Mouse (Mus musculus) lung, postnatal 0 days (tissue): ENCODE data around the gene Mettl21e. TPM values are rescaled to one million over a fixed set of nuclear protein-coding genes. Genes with fewer than 3 reads are reported as not detected.
A peak's percentile ranks its signal among the peaks of the same experiment; 100 is the strongest.

Experiments
- ATAC-seq: fragments of 200-750 bp; cut with Nextera tagmentation; 2 replicates; pipeline ENCODE4 v1.8.0; 2017; ENCODE audit warnings: moderate library complexity
- DNase-seq: peaks from one replicate; pipeline ENCODE4 v3.0.0-alpha.2; 2016; ENCODE audit warnings: low spot score
- H3K27ac ChIP-seq: fragments of 300-500 bp; sonication (generic); 2 replicates; pipeline ENCODE4 v1.5.1; 2014; ENCODE audit warnings: antibody characterized with exemption, mild to moderate bottlenecking, low read length, mixed read lengths
- H3K27me3 ChIP-seq: fragments of 300-500 bp; sonication (generic); replicated peaks from 2 replicates; pipeline ENCODE4 v1.6.1; 2014; ENCODE audit warnings: low read length, mixed read lengths; ENCODE audit not compliant: insufficient read depth
- H3K36me3 ChIP-seq: fragments of 300-500 bp; sonication (generic); 2 replicates; pipeline ENCODE4 v1.6.1; 2014; ENCODE audit warnings: low read length, mixed read lengths; ENCODE audit not compliant: insufficient read depth
- H3K4me1 ChIP-seq: fragments of 300-500 bp; sonication (generic); 2 replicates; pipeline ENCODE4 v1.6.1; 2014; ENCODE audit warnings: antibody characterized with exemption, low read depth, low read length, mixed read lengths; ENCODE audit not compliant: insufficient read depth
- H3K4me2 ChIP-seq: fragments of 300-500 bp; sonication (generic); replicated peaks from 2 replicates; pipeline ENCODE4 v1.6.1; 2014; ENCODE audit warnings: low read depth, mild to moderate bottlenecking, low read length, moderate library complexity, mixed read lengths
- H3K4me3 ChIP-seq: fragments of 300-500 bp; sonication (generic); 2 replicates; pipeline ENCODE4 v1.5.1; 2014; ENCODE audit warnings: low read depth, low read length
- H3K9ac ChIP-seq: fragments of 300-500 bp; sonication (generic); replicated peaks from 2 replicates; pipeline ENCODE4 v1.6.1; 2014; ENCODE audit warnings: low read depth, mild to moderate bottlenecking
- H3K9me3 ChIP-seq: fragments of 300-500 bp; sonication (generic); 2 replicates; pipeline ENCODE4 v1.6.1; 2016; ENCODE audit warnings: low read length, mixed read lengths
- CTCF ChIP-seq: IDR thresholded peaks from 2 replicates; pipeline ENCODE4 v1.5.1; 2016; ENCODE audit warnings: antibody characterized with exemption, mild to moderate bottlenecking
- EP300 ChIP-seq: IDR thresholded peaks from 2 replicates; pipeline ENCODE4 v1.6.1; 2016; ENCODE audit warnings: antibody characterized with exemption, mild to moderate bottlenecking, control low read depth
- WGBS: fragments of 180-500 bp; shearing (Covaris S2); extraction: QIAGEN DNeasy Blood & Tissue Kit; methylation state at CpG from one replicate; pipeline ENCODE4 v1.1.7; 2014; 5-methylcytosine and 5-hydroxymethylcytosine counted together
- polyA plus RNA-seq: library from polyadenylated mRNA; unstranded; fragments of >200 nt; fragmentation: Nextera tagmentation; extraction: Ambion mirVana; gene quantifications from 2 replicates; pipeline ENCODE4 v1.2.1, GENCODE M21; 2015

The Mettl21e gene
- polyA plus RNA-seq, 1 experiment from 2014 or later, result 13.2 TPM

GRCm38 (mm10) chr1:44217118-44217517 lies 1.6 kb downstream of the Mettl21e start:
- TF ChIP-seq EP300 (no peak), CTCF (no peak)
- ATAC-seq, result no peak
- Histone ChIP-seq H3K27me3 (no peaks in the 10 kb centered on the region), H3K4me2 (no peak overlapping the region), H3K9ac (no peak overlapping the region), H3K4me1 (no peaks in the 10 kb centered on the region; the same call in 1 of the 2 replicates), H3K36me3 (no peaks in the 10 kb centered on the region), H3K9me3 (no peaks in the 10 kb centered on the region), H3K27ac (0 out of 2 replicates have a peak overlapping the region, but pooled peaks have one; percentile 49), H3K4me3 (no peak overlapping the region; the same call in 1 of the 2 replicates)
- no peak for DNase-seq
- WGBS, result 47% methylated on average over 2 of the region's 2 CpGs

- Histone ChIP-seq H3K4me1 (no peaks in the 10 kb centered on the region; the same call in 1 of the 2 replicates), H3K4me3 (no peak overlapping the region; the same call in 1 of the 2 replicates), H3K36me3 (no peaks in the 10 kb centered on the region), H3K9ac (no peak overlapping the region), H3K27me3 (no peaks in the 10 kb centered on the region), H3K9me3 (no peaks in the 10 kb centered on the region), H3K27ac (peak overlapping the region; percentile 65), H3K4me2 (no peak overlapping the region)
- ATAC-seq (peak; percentile 76), DNase-seq (peak; percentile 85)
- WGBS, result 55% methylated on average over 2 of the region's 2 CpGs
- TF ChIP-seq CTCF, result no peak
- TF ChIP-seq EP300, result peak; percentile 85
These were observed 2.2 kb downstream of the Mettl21e start for GRCm38 (mm10) chr1:44216352-44217116.

GRCm38 (mm10) chr1:44214443-44214842 lies 4.3 kb downstream of the Mettl21e start:
- WGBS, result 48% methylated on average over 2 of the region's 2 CpGs
- no peaks in the 10 kb centered on the region for H3K27me3 ChIP-seq
- no peaks in the 10 kb centered on the region; the same call in 1 of the 2 replicates for H3K4me1 ChIP-seq
- no peak overlapping the region for H3K27ac ChIP-seq
- H3K4me3 ChIP-seq, result no peak overlapping the region
- no peak for TF ChIP-seq EP300
- TF ChIP-seq CTCF, result no peak
- ATAC-seq, result no peak
- H3K4me2 ChIP-seq, result no peak overlapping the region
- DNase-seq, result no peak
- no peak overlapping the region for H3K9ac ChIP-seq
- no peaks in the 10 kb centered on the region for H3K9me3 ChIP-seq
- no peaks in the 10 kb centered on the region for H3K36me3 ChIP-seq

GRCm38 (mm10) chr1:44202876-44203275 lies 15.9 kb downstream of the Mettl21e start:
- Histone ChIP-seq H3K4me3 (no peak overlapping the region), H3K4me2 (no peak overlapping the region), H3K4me1 (no peaks in the 10 kb centered on the region), H3K36me3 (no peaks in the 10 kb centered on the region), H3K9me3 (no peaks in the 10 kb centered on the region), H3K27me3 (no peaks in the 10 kb centered on the region), H3K27ac (no peak overlapping the region), H3K9ac (no peak overlapping the region)
- DNase-seq (no peak), ATAC-seq (no peak)
- 92% methylated on average over 15 of the region's 15 CpGs for WGBS
- TF ChIP-seq CTCF (no peak), EP300 (no peak)

- ATAC-seq, result peak; percentile 74
- 12% methylated on average over 47 of the region's 47 CpGs for WGBS
These were observed 20.2 kb downstream of the Mettl21e start for GRCm38 (mm10) chr1:44198273-44199171.

GRCm38 (mm10) chr1:44186396-44186795 lies 32.4 kb downstream of the Mettl21e start:
- Histone ChIP-seq H3K4me3 (no peak overlapping the region), H3K27me3 (no peaks in the 10 kb centered on the region), H3K36me3 (no peaks in the 10 kb centered on the region), H3K4me1 (no peaks in the 10 kb centered on the region), H3K27ac (no peak overlapping the region), H3K9ac (no peak overlapping the region), H3K9me3 (no peaks in the 10 kb centered on the region), H3K4me2 (no peak overlapping the region)
- DNase-seq, result no peak
- TF ChIP-seq CTCF (no peak), EP300 (no peak)
- no peak for ATAC-seq

More at GRCm38 (mm10) chr1:44198273-44199171, 20.2 kb downstream of the Mettl21e start:
- Histone ChIP-seq H3K9me3 (no peaks in the 10 kb centered on the region), H3K36me3 (no peaks in the 10 kb centered on the region), H3K27me3 (no peaks in the 10 kb centered on the region), H3K4me1 (no peaks in the 10 kb centered on the region), H3K27ac (no peak overlapping the region), H3K4me2 (peak overlapping the region; percentile 75), H3K4me3 (peak overlapping the region; percentile 38), H3K9ac (peak overlapping the region; percentile 34; the same call in 1 of the 2 replicates)
- TF ChIP-seq EP300 (no peak; the same call in 1 of the 2 replicates), CTCF (no peak)
- peak; percentile 53 for DNase-seq
